Mouse (Mus musculus) thymus, postnatal 4 days (tissue): ENCODE data around the gene Snx15.
"Not testable (repeated sequence)": the region's sequence is repeated elsewhere in the genome, so short reads cannot be mapped to it uniquely, and the experiment has no call there.

ENCODE experiments used
- DNase-seq: peaks from one replicate; pipeline ENCODE4 v3.0.0; 2021

Gene Snx15

DNA sequence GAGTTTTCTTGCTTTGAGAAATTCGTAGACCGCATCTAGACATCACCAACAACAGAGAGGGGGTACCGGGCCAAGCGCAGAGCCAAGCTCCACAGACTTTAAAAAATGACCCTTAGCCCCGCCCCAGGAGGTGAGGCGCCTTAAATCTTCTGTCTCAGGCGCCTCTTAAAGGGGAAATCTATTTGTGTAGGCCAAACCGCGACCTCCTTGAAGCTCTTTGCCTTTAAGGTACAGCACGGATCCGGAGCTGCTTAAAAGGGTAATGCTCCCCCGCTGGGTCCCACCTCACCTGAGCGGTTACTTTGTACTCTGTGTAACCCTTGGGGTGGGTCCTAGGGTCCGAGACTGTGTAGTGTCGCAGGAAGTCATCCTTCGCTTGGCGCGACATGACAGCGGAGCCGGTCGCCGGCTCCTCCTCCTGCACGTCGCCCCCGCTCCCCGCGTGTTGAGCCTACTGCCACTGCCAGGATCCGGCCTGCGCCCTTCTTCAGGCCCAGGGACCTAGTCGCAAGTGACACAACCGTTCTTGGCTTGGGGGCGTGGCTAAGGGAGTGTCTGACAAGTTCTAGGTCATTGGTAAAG lies at the start of gene Snx15:
Snx15 (minus strand) TSS at position 545 of the 582 bp plus-strand sequence.
- DNase-seq, result peak; percentile 97

DNA sequence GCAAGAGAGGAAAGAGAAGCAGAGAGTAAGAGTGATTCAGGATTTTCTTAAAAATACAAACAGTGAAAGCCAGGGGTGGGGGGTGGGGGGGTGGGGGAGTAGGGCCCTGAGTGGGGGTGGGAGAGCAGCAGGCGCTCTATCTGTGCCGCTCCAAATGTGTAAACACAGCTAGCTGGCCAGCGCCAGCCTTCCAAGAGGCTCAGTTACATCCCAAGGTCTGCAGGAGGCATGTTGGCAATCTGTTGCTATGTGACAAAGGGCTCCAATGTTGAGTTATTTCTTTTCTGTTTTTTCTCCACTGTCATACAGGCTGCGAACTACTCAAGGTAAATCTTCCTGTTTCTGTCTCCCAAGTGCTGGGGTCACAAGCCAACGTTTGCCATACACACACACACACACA lies 46.7 kb upstream of the Snx15 start:
- no peak for DNase-seq

DNA sequence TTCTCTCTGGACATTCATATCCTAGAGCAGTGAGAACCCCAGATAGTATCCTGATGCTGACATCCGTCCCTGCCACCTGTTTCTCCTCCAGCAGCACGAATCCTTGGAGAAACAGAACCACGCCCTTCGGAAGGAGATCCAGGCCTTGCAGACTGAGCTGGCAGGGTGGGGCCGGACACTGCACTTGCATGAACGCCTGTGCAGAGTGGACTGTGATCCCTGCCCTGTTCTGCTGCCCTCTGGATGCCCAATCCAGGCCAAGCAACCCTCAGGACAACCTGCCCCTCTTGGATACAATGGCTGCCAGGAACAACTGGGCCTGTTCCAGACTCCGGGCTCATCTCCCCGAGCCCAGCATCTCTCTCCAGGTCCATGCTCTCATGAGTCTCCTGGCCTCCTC lies 43.1 kb upstream of the Snx15 start:
- no peak for DNase-seq

DNA sequence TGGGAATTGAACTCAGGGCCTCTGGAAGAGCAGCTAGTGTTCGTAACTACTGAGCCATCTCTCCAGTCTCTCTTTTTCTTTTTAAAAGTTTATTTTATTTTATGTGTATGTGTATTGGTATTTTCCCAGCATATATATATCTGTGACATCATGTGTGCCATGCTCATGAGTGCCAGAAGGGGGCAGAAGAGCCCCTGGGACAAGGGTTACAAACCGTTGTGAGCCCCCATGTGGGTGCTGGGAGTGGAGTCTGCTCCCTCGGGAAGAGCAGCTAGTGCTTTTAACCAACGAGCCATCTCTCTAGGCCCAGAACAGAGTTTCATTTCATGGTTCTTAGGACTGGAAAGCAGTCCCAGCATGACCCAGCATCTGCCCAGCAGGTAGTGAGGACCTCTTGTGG lies 38.6 kb upstream of the Snx15 start:
- DNase-seq, result no peak

DNA sequence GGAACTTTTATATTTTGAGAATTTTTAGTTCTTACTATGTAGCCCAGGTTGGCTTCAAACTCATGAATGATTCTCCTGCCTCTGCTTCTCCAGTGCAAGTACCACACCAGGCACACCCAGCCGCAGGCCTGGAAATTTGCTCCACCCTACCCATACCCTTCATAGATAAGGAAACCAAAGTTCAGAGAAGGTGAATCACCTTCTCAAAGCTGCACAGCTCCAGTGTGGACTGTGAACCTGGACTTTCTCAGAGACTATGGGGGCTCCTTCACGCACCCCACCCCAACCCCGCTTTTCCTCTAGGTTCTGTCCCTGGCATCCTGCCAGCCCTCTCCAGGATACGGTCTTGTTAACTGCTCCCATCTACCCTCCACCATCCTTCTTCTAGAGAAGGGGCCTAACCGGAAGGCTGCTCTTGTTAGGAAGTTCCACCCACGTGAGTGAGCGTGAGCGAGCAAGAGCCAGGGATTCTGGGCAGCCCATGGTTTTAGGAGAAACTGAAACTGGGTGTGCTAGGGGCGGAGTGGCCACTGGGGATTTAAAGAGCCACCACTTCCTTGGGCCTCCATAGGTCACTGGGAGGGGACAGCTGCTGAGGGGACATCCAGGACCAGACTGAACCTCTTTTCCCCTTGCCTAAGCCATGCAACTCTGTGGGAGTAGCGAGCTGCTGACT lies 35.9 kb upstream of the Snx15 start:
- no peak for DNase-seq

DNA sequence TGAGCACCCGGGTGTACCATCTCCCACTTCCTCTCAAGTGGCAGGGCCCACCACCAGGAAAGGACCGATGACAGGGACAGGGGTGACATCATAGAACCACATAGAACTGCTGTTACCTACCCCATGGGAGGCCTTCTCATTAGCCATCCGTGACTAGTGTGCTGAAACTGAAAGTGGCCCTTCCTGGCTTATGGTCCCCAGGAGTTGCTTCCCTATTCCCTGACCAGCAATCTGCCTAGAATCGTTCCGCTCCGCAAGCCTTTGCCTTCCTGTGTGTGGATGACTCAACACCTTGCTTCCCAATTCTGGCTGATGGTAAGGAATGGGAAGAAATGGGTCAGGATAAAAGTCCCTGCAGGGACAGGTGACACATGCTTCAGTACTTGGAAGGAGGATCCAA lies 29.1 kb upstream of the Snx15 start:
- DNase-seq, result no peak

DNA sequence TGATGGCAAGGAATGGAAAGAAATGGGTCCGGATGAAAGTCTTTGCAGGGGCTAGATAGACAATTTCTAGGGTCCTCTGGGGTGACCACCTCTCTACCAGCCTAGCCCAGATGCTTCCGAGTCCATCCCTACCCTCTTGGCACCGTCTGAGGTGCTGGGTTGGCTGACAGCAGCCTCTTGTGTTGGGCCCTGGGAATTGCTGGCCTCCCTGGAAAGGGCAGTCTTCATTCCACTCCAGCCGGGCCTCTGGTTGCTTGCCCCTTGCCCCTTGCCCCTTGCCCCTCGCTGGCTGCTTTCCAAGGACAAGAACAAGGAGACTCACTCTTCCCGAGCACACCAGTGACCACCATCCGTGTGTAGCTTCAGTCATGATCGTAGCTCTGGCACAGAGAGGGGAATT lies 28.3 kb upstream of the Snx15 start:
- DNase-seq, result no peak

DNA sequence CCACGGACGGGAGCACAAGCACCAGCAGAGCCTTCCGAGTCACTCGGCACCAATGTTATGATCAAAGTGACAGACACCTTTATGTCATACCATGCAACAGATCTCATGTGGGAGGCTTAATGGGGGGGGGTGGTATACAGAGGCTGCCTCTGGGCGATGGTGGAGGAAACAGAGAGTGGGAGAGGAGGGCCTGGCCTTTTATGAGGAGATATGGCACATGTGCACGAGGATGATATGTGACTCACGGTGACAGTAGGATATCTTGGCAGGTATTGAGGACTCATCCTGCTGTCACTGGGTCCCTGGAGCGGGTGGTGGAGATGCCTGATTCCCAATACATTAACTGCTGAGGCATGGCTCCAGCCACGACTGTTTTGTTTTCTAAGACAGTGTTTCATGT lies 27.1 kb upstream of the Snx15 start:
- no peak for DNase-seq

DNA sequence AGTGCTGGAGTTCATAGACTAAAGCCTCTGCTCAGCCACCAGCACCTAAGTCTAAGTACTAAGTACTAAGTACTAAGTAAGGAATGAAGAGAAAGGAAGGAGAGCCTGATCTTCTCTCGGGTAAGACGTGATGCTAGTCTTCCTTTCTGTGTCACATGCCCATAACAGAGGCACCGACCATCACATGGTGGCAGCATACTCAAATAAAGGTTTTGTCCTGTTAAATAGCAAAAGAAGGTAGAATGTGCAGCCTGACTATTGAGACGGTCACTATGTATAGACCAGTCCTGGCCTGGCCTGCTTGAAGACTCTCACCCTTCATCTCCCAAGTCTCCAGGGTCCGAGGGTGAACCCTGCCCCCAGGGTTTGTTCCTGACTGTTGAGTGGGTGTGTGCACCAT lies 16.7 kb upstream of the Snx15 start:
- no peak for DNase-seq

DNA sequence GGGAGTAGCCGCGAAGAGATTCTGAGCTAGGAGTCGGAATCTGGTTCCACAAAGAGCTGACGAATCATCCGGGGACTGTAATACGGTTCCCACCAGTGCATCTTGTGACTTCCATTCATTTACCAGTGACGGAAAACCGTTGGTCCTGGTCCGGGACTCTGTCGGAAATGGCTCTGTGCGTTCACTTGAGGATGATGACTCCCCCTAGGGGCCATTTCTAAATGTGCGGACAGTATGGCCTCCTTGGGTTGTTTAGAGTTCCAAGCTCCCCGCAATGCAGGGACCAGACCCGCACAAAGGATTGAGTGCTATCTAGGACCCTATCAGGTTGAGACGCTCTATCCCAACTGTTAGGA lies 13.3 kb upstream of the Snx15 start, which contains the start of gene Arl2:
Arl2 (minus strand) TSS at position 155 of the 356 bp plus-strand sequence.
- DNase-seq, result peak; percentile 79

DNA sequence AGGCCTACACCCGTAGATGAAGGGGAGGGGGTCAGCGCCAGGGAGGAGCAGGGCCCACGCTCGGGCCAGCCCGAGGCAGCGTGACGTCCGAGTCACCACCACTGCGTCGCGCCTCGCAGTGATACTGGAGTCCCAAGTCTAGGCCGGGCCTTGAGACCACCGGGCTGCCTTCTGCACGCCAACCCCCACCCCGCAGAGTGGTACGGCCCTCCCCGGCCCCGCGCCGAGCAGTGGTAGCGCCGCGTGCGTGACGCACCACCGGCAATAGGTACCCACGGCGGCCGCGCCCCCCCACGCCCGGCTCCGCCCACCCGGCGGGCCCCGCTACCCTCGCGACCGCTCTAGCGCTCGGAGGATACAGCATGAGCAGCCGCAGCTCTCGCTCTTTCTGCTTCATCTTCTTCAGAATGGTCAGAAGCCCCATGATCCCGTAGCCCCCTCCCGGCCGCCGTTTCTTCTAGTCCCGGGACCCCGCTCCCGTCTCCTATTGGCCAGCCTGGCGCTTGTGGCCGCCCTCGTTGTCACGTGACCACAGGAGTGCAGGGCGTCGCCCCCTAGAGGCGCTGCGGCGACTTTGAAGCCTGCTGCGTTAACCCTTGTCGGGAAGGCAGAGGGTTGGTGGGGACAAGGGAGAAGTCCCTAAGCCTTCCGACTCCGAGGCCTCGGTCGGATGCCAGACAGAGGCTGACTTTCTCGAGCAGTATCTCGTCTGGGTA lies 12.7 kb upstream of the Snx15 start, which contains the start of gene Batf2:
Batf2 (plus strand) TSS at position 306 of the 716 bp plus-strand sequence.
- peak; percentile 95 for DNase-seq

DNA sequence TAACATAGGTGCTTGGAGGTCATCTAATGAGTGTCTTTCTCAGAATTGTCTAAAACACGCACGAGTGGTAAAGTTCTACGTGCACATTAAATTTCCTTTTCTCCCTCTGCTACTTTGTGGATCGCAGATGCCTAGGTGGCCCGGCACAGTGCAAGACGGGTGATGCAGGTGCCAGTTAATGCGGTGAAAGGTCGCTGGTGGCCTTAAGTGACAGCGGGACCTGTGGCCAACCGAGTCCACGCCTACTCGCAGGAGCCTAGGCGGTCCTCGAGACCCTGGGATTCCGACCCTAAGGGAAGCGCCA lies 12.2 kb upstream of the Snx15 start:
- DNase-seq, result no peak

DNA sequence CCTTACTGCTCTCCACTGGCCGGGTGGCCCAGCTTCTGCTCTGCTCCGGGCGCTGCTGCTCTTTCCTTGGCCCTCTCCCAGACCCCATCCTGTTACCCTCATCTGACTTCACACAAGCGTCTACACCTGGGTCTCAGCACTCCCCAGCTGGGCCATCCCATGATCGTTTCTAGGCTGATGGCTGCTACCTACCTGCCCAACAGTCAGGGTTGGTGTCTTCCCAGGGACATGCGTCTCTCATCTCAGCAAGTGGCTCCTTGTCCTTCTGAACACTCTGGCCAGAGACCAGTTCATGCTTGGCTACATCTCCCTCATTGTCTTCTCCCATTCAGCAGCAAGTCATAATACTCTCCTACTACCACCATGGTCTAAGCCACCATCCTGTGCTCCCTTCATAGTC lies 11.6 kb upstream of the Snx15 start:
- no peak for DNase-seq

DNA sequence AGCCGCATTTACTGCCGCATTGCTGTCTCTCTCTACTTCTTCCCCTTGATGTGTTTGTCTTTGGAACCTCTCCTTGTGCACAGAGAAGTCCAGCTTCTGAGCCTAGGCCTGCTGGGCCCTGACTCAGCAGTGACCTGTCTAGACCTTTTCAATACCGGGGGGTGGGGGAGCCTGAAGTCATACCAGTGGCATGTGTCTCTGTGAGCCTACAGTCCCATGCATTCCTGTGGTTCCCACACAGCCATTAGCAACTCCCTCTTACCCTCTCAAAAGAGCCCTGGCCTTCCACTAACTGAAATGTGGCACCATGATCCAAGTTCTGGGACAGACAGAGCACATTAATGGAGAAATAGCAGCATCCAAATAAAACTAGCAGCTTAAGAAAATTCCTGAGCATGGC lies 8.3 kb upstream of the Snx15 start:
- no peak for DNase-seq

DNA sequence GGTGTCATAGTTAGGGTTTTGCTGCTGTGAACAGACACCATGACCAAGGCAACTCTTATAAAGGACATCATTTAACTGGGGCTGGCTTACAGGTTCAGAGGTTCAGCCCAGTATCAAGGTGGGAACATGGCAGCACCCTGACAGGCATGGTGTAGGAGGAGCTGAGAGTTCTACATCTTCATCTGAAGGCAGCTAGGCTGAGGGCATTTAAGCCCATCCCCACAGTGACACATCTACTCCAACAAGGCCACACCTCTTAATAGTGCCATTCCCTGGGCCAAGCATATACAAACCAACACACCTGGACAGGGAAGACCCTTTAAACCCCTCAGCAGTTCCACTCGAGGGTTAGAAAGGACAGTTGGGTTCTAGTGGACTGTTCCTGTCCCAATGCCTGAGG lies 5.1 kb upstream of the Snx15 start:
- DNase-seq, result not testable (repeated sequence)

DNA sequence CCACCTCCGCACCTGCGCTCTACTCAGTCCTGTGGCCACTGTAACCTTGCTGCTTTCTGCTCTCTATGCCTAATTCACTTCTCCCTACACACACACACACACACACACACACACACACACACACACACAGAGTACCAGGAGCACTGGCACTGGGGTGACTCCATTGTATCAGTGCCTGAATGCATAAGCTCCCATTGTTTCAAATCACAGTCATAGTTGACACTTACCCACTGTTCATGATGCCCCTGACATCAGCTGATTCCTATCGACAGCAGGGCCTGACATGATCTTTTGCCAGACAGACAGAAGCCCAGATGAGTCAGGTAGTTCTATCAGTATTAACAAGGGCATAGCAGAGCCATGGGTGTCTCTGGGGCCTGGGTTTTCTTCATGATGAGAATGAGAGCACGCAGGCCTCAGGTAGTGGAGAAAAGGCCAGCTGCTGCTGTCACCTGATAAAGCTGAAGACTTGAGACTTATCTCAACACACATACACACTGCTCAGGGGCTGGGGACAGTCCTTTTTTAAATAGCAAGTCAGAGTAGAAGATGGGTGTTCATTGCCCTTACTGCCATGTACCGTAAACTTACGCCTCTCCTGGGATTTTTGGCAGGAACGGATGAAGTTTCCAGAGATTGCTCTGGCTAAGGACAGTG lies 4.2 kb upstream of the Snx15 start:
- DNase-seq, result no peak

DNA sequence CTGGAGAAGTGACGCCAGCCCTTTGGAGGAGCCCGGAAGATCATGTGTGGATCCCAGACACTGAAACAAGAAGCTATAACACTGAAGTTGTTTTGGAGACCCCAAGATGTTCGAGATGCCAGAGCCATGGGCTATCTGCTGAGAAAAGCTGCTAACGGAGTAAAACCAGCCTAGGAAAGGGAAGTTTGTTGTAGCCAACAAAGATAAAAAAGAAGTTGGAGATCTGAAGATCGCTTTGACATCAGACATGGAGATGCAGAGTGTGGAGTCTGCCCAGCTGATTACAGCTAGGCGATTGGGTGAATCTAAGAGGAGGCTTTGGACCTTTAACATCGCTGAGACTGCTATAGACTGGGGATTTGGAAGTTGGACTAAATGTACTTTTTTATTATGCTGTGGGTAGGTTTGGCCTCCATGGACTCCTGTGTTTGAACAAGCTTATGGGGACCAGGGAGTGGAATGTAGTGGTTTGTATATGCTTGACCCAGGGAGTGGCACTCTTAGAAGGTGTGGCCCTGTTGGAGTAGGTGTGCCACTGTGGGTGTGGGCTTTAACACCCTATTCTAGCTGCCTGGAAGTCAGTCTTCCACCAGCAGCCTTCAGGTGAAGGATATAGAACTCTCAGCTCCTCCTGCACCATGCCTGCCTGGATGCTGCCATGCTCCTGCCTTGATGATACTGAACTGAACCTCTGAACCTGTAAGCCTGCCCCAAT lies 2.5 kb upstream of the Snx15 start:
- not testable (repeated sequence) for DNase-seq

DNA sequence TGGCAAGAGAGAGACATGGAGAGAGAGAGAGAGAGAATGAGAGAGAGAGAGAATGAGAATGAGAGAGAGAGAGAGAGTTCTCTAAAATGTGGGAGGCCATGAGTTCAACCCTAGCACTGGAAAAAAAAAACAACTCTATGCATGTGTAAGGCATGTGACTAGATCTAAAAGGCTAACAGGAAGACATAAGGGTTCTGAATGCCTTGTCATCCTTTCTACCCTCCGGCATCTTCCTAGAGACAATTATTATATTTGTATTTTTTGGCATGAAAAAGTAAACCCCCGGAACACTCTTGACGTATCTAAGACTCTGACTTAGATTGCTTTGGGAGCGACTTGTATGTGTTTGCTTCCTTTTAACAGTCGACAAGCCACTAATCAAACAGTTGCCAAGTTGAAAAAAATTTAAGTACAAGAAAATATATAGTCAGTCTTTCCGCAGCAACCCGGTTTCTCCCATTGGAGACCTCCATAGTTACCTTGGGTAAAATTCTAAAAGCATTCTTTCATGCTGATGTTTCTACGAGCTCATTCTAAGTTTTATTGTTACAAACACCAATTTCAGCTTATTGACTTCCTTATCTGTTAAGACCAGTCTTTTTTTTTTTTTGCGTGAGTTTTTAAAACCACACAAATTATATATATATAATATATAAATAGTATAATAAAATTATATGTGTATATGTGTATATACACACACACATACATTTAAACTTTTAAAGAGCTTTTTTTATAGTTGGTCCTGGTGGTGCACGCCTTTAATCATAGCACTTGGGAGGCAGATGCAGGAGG lies 1.1 kb downstream of the Snx15 start:
- no peak for DNase-seq

DNA sequence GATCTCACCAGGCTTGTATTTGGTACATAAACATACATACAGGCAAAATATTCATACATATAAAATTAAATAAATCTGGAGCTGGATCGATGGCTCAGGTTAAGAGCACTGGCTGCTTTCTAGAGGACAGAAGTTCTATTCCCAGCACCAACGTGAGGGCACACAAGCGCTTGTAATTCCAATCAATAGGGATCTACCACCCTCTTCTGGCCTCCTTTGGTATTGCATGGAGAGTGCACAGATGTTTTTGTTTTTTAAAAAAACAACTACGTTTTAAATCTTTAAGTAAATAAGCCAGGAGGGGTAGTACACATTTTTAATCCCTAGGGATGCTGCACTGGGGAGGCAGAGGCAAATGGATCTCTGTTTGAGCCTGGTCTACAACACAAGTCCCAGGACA lies 1.8 kb downstream of the Snx15 start:
- peak; percentile 73 for DNase-seq

DNA sequence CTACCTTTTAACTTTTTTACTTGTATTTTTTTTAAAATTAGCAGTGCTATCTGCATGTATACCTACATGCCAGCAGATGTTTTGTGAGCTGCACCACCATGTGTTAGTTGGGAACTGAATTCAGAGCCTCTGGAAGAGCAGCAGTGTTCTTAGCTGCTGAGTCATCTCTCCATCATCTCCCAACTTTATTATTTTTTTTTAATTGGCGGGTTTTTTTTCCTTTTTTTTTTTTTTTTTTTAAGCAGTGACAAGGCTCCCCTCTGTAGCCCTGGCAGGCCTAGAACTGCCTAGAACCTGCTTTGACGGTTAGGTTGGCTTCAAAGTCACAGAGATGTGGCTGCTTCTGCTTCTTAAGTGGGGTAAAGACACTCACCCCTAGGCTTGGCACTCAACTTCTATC lies 3.2 kb downstream of the Snx15 start:
- DNase-seq, result no peak

DNA sequence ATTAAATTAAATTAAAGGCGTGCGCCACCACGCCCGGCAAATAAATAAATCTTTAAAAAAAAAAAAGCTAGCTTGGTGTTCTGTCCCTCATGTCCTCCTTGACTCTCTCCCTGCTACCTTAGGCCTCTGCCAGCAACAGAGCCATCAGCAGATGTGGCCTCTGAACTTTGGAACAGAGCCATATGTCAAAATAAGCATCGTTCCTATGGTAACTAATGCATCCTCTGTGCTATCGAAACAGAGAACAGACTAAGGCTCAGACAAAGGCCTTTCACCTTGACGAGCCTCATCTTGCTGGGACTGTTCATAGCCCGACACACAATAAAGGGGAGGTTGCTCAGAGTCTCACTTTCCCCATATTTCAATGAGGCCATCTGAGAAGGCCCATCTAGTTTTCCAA lies 4.8 kb downstream of the Snx15 start:
- DNase-seq, result no peak

DNA sequence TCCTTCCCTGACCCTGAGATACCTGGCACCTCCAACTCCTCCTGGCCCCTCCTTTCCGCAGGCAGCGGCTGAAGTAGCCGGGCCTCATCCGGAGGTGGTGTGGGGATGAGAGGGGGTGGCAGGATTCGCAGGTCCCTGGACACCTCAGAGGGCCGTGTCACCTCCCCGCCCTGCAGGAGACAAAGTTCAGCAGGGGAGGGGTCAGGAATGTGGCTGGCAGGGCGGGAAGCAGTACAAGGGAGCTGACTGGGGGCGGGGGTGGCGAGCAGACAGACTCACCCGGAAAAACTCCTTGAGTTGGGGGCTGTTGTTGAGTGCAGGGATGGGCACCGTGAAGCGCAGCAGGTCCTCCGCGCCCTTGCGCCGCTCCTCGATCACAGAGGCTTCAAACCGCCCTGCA lies 6.3 kb downstream of the Snx15 start:
- no peak for DNase-seq
